Mouse (Mus musculus) stomach, embryonic 14.5 days (tissue): ENCODE measurements around the gene Ly6c2. TPM values are rescaled to one million over a fixed set of nuclear protein-coding genes. Genes with fewer than 3 reads are reported as not detected.
"Not testable (repeated sequence)": the region's sequence is repeated elsewhere in the genome, so short reads cannot be mapped to it uniquely, and the experiment has no call there.

Source experiments
- ATAC-seq: fragments of 200-750 bp; cut with Nextera tagmentation; 2 replicates; pipeline ENCODE4 v1.8.0; 2017; ENCODE audit warnings: low read depth, moderate TSS enrichment; ENCODE audit not compliant: insufficient number of reproducible peaks, insufficient read depth, low FRiP score
- H3K27ac ChIP-seq: fragments of 300-500 bp; sonication (generic); 2 replicates; pipeline ENCODE4 v1.5.1; 2014; ENCODE audit warnings: mild to moderate bottlenecking, low read length, moderate library complexity, mixed read lengths
- H3K27me3 ChIP-seq: fragments of 300-500 bp; sonication (generic); 2 replicates; pipeline ENCODE4 v1.6.1; 2014; ENCODE audit warnings: low read length, control low read depth, mixed read lengths; ENCODE audit not compliant: control insufficient read depth, insufficient read depth
- H3K36me3 ChIP-seq: fragments of 300-500 bp; sonication (generic); 2 replicates; pipeline ENCODE4 v1.6.1; 2014; ENCODE audit warnings: mild to moderate bottlenecking, control low read depth, low read length, moderate library complexity, mixed read lengths; ENCODE audit not compliant: control insufficient read depth, insufficient read depth
- H3K4me1 ChIP-seq: fragments of 300-500 bp; sonication (generic); 2 replicates; pipeline ENCODE4 v1.6.1; 2014; ENCODE audit warnings: low read length, control low read depth, mixed read lengths; ENCODE audit not compliant: control insufficient read depth, insufficient read depth
- H3K4me2 ChIP-seq: fragments of 300-500 bp; sonication (generic); replicated peaks from 2 replicates; pipeline ENCODE4 v1.6.1; 2014; ENCODE audit warnings: low read depth, low read length, control low read depth
- H3K4me3 ChIP-seq: fragments of 300-500 bp; sonication (generic); 2 replicates; pipeline ENCODE4 v1.5.1; 2014; ENCODE audit warnings: low read depth, low read length, control low read depth
- H3K9ac ChIP-seq: fragments of 300-500 bp; sonication (generic); replicated peaks from 2 replicates; pipeline ENCODE4 v1.6.1; 2014; ENCODE audit warnings: low read depth, mild to moderate bottlenecking, control low read depth, low read length, moderate library complexity, mixed read lengths
- H3K9me3 ChIP-seq: fragments of 300-500 bp; sonication (generic); 2 replicates; pipeline ENCODE4 v1.6.1; 2016; ENCODE audit warnings: low read depth, low read length, control low read depth; ENCODE audit not compliant: control insufficient read depth
- WGBS: fragments of 180-500 bp; shearing (Covaris S2); extraction: QIAGEN DNeasy Blood & Tissue Kit; methylation state at CpG from one replicate; pipeline ENCODE4 v1.1.7; 2014; 5-methylcytosine and 5-hydroxymethylcytosine counted together
- polyA plus RNA-seq: library from polyadenylated mRNA; unstranded; fragments of >200 nt; fragmentation: Nextera tagmentation; extraction: Ambion mirVana; gene quantifications from 2 replicates; pipeline ENCODE4 v1.2.1, GENCODE M21; 2014

Gene Ly6c2
- polyA plus RNA-seq, result 1.4 and 2.1 TPM in 2 replicates

DNA sequence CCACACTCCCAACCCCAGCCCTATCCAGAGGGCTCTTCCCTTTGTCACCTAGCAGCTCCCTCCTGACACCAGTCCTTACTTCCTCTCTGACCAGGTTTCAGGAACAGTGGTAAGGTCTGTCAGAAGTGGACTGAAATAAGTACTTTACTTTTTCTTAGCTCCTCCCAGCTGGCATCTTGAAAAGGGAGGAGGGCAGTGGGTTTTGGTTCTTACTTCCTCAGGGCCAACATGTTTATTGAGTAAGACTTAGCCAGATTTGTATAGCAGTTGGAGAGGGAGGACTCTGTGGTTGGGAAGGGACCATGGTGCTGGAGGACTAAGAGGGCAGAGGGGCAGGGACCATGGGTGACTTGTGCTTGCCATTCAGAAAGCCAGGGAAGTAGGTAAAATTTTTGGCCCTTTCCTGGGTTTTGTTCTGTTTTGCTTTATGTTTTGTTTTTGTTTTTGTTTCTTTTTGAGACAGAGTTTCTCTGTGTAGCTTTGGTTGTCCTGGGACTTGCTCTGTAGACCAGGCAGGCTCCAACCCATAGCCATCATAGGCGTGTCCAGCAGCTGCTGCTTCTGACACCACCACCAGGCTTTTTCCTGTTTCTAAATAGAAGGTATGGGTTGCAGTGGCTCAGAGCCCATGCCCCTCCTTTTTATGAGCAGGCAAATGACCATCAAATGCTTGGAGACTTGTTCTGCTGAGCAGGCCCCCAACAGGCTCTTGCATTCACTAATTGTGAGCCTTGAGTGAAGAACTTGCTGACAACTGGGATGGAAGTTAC, at the start of gene Ly6c2:
Gene Ly6c2, minus strand, starts transcription at position 110 of the 770 bp plus-strand sequence.
- not testable (repeated sequence) for H3K4me2 ChIP-seq, H3K9me3 ChIP-seq, H3K36me3 ChIP-seq, H3K27ac ChIP-seq, H3K4me3 ChIP-seq, H3K9ac ChIP-seq, H3K4me1 ChIP-seq, ATAC-seq, H3K27me3 ChIP-seq
- 67% methylated on average over 1 of the region's 1 CpGs for WGBS

DNA sequence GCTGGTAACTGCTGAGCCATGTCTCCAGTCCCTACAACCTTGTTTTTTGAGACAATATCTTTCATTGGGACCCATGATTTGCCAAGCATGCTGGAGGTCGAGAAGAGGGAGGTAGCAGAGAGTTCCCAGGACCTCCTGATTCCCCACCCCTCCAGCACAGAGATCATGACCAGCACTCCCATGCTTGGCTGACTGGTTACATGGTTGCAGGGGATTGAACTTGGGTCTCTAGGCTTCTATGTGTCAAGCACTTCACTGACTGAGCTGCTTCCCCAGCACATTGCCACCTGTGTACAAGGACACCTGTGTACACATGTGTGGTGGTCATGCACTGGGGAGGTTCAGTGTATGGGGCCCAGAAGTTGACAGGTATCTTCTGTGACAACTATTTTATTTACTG, 45.9 kb upstream of the Ly6c2 start:
- no peaks in the 10 kb centered on the region for H3K4me1 ChIP-seq
- 0 out of 2 replicates have a peak, but pooled peaks cover 2% of the 10 kb centered on the region for H3K9me3 ChIP-seq
- H3K27ac ChIP-seq, result no peak overlapping the region
- 62% methylated on average over 1 of the region's 1 CpGs for WGBS
- H3K27me3 ChIP-seq, result no peaks in the 10 kb centered on the region
- H3K9ac ChIP-seq, result no peak overlapping the region
- no peak overlapping the region for H3K4me3 ChIP-seq
- H3K36me3 ChIP-seq, result no peaks in the 10 kb centered on the region
- no peak for ATAC-seq
- no peak overlapping the region for H3K4me2 ChIP-seq

DNA sequence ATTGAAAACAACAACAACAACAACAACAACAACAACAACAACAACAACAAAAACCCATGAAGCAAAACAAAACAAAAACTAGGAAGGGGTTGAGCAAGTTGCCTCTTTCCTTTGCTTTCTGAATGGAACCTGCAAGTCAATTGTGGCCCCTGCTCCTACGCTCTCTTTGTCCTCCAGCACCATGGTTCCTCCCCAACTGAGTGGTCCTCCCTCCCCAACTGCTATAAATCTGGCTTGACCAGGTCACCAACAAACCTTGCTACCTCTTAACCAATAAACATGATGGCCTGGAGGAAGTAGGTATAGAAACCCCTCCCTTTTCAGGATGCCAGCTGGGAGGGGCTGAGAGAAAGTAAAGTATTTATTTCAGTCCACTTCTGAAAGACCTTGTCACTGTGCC, 43.2 kb upstream of the Ly6c2 start, which contains the start of gene Ly6g:
Gene Ly6g, plus strand, starts transcription at position 301 of the 400 bp plus-strand sequence.
- H3K36me3 ChIP-seq, result no peaks in the 10 kb centered on the region
- no peak within 1 kb of the TSS for H3K4me2 ChIP-seq
- H3K4me1 ChIP-seq, result no peaks in the 10 kb centered on the region
- H3K27me3 ChIP-seq, result no peaks in the 10 kb centered on the region
- ATAC-seq, result no peak
- no peak within 1 kb of the TSS for H3K4me3 ChIP-seq
- H3K9ac ChIP-seq, result no peak within 1 kb of the TSS
- no peak within 1 kb of the TSS for H3K27ac ChIP-seq
- 91% methylated on average over 1 of the region's 1 CpGs for WGBS
- H3K9me3 ChIP-seq, result no peaks in the 10 kb centered on the region

DNA sequence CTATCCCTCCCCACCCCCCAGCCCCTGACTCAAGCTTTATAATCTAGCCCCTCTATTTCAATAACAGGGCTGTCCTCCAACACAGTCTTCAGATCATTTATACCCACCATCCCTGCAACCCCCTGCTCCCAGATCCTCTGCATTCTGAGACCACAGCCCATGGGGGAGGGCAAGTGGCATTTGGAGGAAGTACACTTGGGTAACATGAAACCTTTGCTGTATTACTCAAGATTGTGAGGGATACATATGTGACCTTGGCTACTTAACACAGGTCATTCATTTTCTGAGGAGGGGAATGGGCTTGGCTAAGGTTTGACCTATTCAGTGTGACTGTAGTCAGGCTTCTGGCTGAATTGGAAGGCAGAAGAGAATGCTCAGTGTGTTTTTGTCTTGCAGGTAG, 41.3 kb upstream of the Ly6c2 start:
- no peaks in the 10 kb centered on the region for H3K36me3 ChIP-seq
- no peak for ATAC-seq
- no peaks in the 10 kb centered on the region for H3K27me3 ChIP-seq
- H3K27ac ChIP-seq, result no peak overlapping the region
- H3K4me2 ChIP-seq, result no peak overlapping the region
- no peak overlapping the region for H3K4me3 ChIP-seq
- no peak overlapping the region for H3K9ac ChIP-seq
- no peaks in the 10 kb centered on the region for H3K9me3 ChIP-seq
- H3K4me1 ChIP-seq, result no peaks in the 10 kb centered on the region

DNA sequence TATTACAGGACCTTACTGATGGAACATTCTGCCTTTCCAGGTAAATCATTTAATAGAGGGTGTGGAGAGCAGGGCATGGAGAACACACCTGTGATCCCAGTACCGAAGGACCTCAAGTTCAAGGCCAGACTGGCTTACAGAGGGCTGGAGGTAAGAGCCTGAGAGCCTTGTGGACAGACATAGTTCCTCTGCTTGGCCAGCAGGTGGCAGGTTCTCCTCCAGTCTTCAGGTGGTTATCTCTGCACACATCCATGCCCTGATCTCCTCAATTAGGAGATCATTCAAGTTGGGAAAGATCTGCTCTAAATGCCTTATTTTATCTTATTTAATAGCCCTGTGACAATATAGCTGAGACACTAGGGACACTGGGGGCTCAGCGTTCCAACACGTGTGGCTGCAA, 32.0 kb upstream of the Ly6c2 start:
- Histone ChIP-seq H3K4me2 (no peak overlapping the region), H3K4me1 (no peaks in the 10 kb centered on the region), H3K27me3 (no peaks in the 10 kb centered on the region), H3K4me3 (no peak overlapping the region), H3K36me3 (no peaks in the 10 kb centered on the region), H3K9me3 (no peaks in the 10 kb centered on the region), H3K9ac (no peak overlapping the region), H3K27ac (no peak overlapping the region)
- WGBS, result 66% methylated on average over 3 of the region's 3 CpGs
- ATAC-seq, result no peak

DNA sequence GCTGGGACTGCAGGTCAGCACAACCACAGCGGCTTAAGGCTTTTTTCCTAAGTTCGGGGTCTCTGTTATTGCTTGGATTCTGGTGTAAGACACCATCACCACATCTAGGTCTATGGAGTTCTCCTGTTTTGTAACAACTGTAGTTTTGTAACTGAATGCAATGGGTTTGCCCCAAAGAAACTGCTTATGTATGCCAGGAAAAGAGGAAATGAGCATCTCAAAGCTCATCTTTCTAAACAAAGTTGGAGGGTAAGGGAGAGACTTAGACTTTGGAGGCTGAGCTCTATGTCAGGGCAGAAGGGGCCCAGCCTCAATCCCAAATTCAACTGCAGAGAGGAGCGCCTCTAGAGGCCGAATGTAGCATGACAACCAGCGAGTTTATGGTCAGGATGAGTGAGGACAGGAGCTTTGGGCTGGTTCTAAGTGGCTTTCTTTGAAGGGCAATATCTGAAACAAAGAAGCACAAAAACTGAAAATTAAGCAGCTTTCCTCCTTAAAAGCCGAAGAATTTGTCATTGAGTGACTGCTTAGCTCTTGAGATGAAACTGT, 30.1 kb upstream of the Ly6c2 start:
- not testable (repeated sequence) for H3K27ac ChIP-seq, H3K4me1 ChIP-seq

DNA sequence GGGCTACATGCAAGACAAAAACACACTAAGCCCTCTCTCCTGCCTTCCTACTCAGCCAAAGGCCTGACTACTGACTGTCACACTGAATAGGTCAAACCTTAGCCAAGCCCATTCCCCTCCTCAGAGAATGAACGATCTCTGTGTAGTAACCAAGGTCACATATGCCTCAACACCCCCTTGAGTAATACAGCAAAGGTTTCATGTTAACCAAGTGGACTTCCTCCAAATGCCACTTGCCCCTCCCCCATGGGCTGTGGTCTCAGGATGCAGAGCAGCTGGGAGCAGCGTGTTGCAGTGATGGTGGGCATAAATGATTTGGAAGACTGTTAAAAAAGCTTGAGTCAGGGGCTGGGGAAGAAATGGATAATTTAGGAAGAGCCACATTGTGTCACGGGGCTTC, 26.0 kb upstream of the Ly6c2 start:
- WGBS, result 70% methylated on average over 3 of the region's 3 CpGs
- not testable (repeated sequence) for H3K36me3 ChIP-seq, H3K4me3 ChIP-seq, H3K27me3 ChIP-seq, H3K27ac ChIP-seq, H3K4me2 ChIP-seq, H3K9me3 ChIP-seq, H3K9ac ChIP-seq, H3K4me1 ChIP-seq, ATAC-seq

More for the DNA sequence above, 30.1 kb upstream of the Ly6c2 start:
- H3K27me3 ChIP-seq, H3K9ac ChIP-seq, ATAC-seq, H3K4me2 ChIP-seq, H3K36me3 ChIP-seq, H3K9me3 ChIP-seq, H3K4me3 ChIP-seq: not testable (repeated sequence)
- WGBS, result 46% methylated on average over 6 of the region's 6 CpGs

DNA sequence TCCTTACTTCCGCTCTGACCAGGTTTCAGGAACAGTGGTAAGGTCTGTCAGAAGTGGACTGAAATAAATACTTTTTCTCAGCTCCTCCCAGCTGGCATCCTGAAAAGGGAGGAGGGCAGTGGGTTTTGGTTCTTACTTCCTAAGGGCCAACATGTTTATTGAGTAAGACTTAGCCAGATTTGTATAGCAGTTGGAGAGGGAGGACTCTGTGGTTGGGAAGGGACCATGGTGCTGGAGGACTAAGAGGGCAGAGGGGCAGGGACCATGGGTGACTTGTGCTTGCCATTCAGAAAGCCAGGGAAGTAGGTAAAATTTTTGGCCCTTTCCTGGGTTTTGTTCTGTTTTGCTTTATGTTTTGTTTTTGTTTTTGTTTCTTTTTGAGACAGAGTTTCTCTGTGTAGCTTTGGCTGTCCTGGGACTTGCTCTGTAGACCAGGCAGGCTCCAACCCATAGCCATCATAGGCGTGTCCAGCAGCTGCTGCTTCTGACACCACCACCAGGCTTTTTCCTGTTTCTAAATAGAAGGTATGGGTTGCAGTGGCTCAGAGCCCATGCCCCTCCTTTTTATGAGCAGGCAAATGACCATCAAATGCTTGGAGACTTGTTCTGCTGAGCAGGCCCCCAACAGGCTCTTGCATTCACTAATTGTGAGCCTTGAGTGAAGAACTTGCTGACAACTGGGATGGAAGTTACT, 23.5 kb upstream of the Ly6c2 start:
- not testable (repeated sequence) for H3K36me3 ChIP-seq, ATAC-seq, H3K27me3 ChIP-seq, H3K9me3 ChIP-seq, H3K9ac ChIP-seq, H3K4me3 ChIP-seq, H3K4me2 ChIP-seq, H3K27ac ChIP-seq, H3K4me1 ChIP-seq
- WGBS, result 79% methylated on average over 1 of the region's 2 CpGs
